Mouse (Mus musculus) C2C12 (cell line): ENCODE data around the gene Gm12166.

ENCODE experiments used
- CTCF ChIP-seq: IDR thresholded peaks from one replicate; pipeline ENCODE4 v1.5.1; 2011; ENCODE audit not compliant: control insufficient read depth, insufficient read depth, insufficient read length
- MYOG ChIP-seq: IDR thresholded peaks from one replicate; pipeline ENCODE4 v1.6.1; 2011; ENCODE audit not compliant: control insufficient read depth, insufficient read length; ENCODE audit errors: extremely low read depth

- TF ChIP-seq CTCF (no peak), MYOG (no peak)
Measured at GRCm38 (mm10) chr11:46040841-46041556, 11.1 kb downstream of the Gm12166 start.
